Mouse (Mus musculus): ENCODE results near the gene Npas2. TPM values are rescaled to one million over a fixed set of nuclear protein-coding genes. Genes with fewer than 3 reads are reported as not detected.

The Npas2 gene
- total and polyA plus RNA-seq, 3 experiments: not detected

DNA sequence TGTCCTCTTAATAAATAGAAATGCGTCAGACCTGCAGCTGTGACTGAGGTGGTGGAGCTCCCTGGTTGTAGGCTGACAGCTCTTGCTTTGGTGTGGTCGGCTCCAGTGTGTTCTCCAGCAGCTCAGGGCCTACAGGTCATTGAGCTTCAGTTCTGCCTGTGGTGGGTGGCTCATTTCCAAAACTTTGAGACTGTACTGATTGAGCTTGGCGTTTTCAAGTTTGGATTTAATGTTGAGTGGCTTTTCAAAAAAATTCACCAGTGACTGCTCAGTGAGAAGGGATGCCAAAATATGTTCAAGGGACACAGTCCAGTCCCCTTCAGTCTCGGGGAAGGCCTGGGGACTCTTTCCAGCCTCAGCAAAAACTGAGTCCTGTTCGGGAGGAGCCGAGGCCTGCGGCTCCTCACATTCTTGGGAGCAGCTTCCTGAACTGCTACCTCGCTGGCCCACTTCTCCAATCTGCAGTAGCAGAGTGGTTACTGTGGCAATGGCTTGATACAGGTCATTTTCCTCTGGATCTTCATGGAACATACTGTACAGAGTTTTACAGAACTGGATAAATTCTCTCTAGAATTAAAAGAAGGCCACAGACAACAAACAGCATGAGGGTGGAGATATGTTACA is 178.8 kb downstream of the Npas2 start:
- Histone ChIP-seq H3K36me3 (ENCODE audit: control insufficient read depth in 1 of 2, insufficient read depth in 2 of 2, low read length in 2 of 2) (peaks cover 24 to 26% of the 10 kb centered on the region in 2 experiments), H3K27me3 (ENCODE audit: control insufficient read depth in 1 of 2, insufficient read depth in 2 of 2, low read length in 2 of 2) (no peaks in the 10 kb centered on the region), H3K4me1 (ENCODE audit: control insufficient read depth in 1 of 2, insufficient read depth in 2 of 2, low read length in 2 of 2) (peaks cover 2 to 14% of the 10 kb centered on the region in 2 experiments; a peak in 1 of 4 replicates), H3K27ac (ENCODE audit: control insufficient read depth, low read depth, low read length) (no peak overlapping the region), H3K9me3 (replicated peaks; ENCODE audit: insufficient read depth, low read length) (no peaks in the 10 kb centered on the region), H3K79me2 (ENCODE audit: control insufficient read depth, insufficient read depth, low read length, poor library complexity) (peaks cover 25% of the 10 kb centered on the region), H3K9ac (ENCODE audit: control insufficient read depth, low read depth, low read length, poor library complexity, severe bottlenecking) (no peak overlapping the region), H3K4me3 (ENCODE audit: control insufficient read depth in 1 of 2, insufficient read depth in 1 of 2, low read depth in 2 of 2, low read length in 2 of 2) (no peak overlapping the region)
- TF ChIP-seq POLR2A (IDR thresholded peaks at IDR 0.05; ENCODE audit: control insufficient read depth in 1 of 2, insufficient read depth in 1 of 2, low read depth in 1 of 2, low read length in 2 of 2, poor library complexity in 1 of 2): peak in 1 of 2 experiments; percentile 39; a peak in 1 of 4 replicates
- peak; percentile 54 for TF ChIP-seq POLR2AphosphoS2 (IDR thresholded peaks at IDR 0.05; ENCODE audit: low read length)
- no peak for TF ChIP-seq USF1 (IDR thresholded peaks at IDR 0.05; ENCODE audit: low read depth, low read length)
- peak; percentile 59; the same call in 1 of the 2 replicates for TF ChIP-seq ZMIZ1 (IDR thresholded peaks at IDR 0.05; ENCODE audit: low read depth, low read length)
- DNase-seq (ENCODE audit: low read depth, low spot score): peak; percentile 34

- H3K27me3 ChIP-seq (ENCODE audit: control insufficient read depth in 1 of 2, insufficient read depth in 2 of 2, low read length in 2 of 2): no peaks in the 10 kb centered on the region
- H3K4me1 ChIP-seq (ENCODE audit: control insufficient read depth in 1 of 2, insufficient read depth in 2 of 2, low read length in 2 of 2): peaks cover 2 to 14% of the 10 kb centered on the region in 2 experiments; a peak in 1 of 4 replicates
- 0 out of 2 replicates have a peak overlapping the region, but pooled peaks have one; percentile 5 for H3K27ac ChIP-seq (ENCODE audit: control insufficient read depth, low read depth, low read length)
- H3K79me2 ChIP-seq (ENCODE audit: control insufficient read depth, insufficient read depth, low read length, poor library complexity): peaks cover 19% of the 10 kb centered on the region
- no peak overlapping the region for H3K9ac ChIP-seq (ENCODE audit: control insufficient read depth, low read depth, low read length, poor library complexity, severe bottlenecking)
- peaks cover 24 to 26% of the 10 kb centered on the region in 2 experiments for H3K36me3 ChIP-seq (ENCODE audit: control insufficient read depth in 1 of 2, insufficient read depth in 2 of 2, low read length in 2 of 2)
- TF ChIP-seq EP300 (IDR thresholded peaks at IDR 0.05; ENCODE audit: low read depth in 1 of 2, low read length in 2 of 2): no peak; a peak in 1 of 4 replicates
- TF ChIP-seq MEF2A (IDR thresholded peaks at IDR 0.05; ENCODE audit: extremely low read depth, insufficient replicate concordance, low read depth, low read length, poor library complexity, severe bottlenecking): no peak
- TF ChIP-seq E2F4 (IDR thresholded peaks at IDR 0.05; ENCODE audit: borderline replicate concordance, low read depth, low read length): no peak
- no peak for TF ChIP-seq MYC (IDR thresholded peaks at IDR 0.05; ENCODE audit: low read depth, low read length)
- TF ChIP-seq TAL1 (IDR thresholded peaks at IDR 0.05; ENCODE audit: low read length): no peak
- no peak for TF ChIP-seq SIN3A (IDR thresholded peaks at IDR 0.05; ENCODE audit: low read length)
- TF ChIP-seq MAX (IDR thresholded peaks at IDR 0.05; ENCODE audit: low read length): no peak
- TF ChIP-seq POLR2AphosphoS2 (IDR thresholded peaks at IDR 0.05; ENCODE audit: low read length): peak; percentile 70
- TF ChIP-seq ZMIZ1 (IDR thresholded peaks at IDR 0.05; ENCODE audit: low read depth, low read length): peak; percentile 70
- peak; percentile 27; the same call in 1 of the 2 replicates for TF ChIP-seq CHD2 (IDR thresholded peaks at IDR 0.05; ENCODE audit: low read length)
- TF ChIP-seq ELF1 (IDR thresholded peaks at IDR 0.05; ENCODE audit: low read depth, low read length): no peak
- peak; percentile 23 for TF ChIP-seq SMC3 (IDR thresholded peaks at IDR 0.05; ENCODE audit: low read depth, low read length)
- TF ChIP-seq USF1 (IDR thresholded peaks at IDR 0.05; ENCODE audit: low read depth, low read length): no peak
- peak in 1 of 2 experiments; percentile 68; a peak in 1 of 4 replicates for TF ChIP-seq POLR2A (IDR thresholded peaks at IDR 0.05; ENCODE audit: control insufficient read depth in 1 of 2, insufficient read depth in 1 of 2, low read depth in 1 of 2, low read length in 2 of 2, poor library complexity in 1 of 2)
- TF ChIP-seq MYB (IDR thresholded peaks at IDR 0.05; ENCODE audit: low read depth, low read length): 0 out of 2 replicates have a peak, but pooled peaks have one; percentile 45
- TF ChIP-seq TBP (IDR thresholded peaks at IDR 0.05; ENCODE audit: low read depth, low read length): no peak
- H3K4me3 ChIP-seq (ENCODE audit: control insufficient read depth in 1 of 2, insufficient read depth in 1 of 2, low read depth in 2 of 2, low read length in 2 of 2): no peak overlapping the region
- peak; percentile 55 for DNase-seq (ENCODE audit: low read depth, low spot score)
- H3K9me3 ChIP-seq (replicated peaks; ENCODE audit: insufficient read depth, low read length): no peaks in the 10 kb centered on the region
Measured at GRCm38 (mm10) chr1:39373378-39373777, 179.8 kb downstream of the Npas2 start.

Data from MEL (cell line).